Mouse (Mus musculus) midbrain, embryonic 14.5 days (tissue): ENCODE measurements around the gene Gm266. TPM values are rescaled to one million over a fixed set of nuclear protein-coding genes. Genes with fewer than 3 reads are reported as not detected.

ENCODE experiments used
- ATAC-seq: fragments of 200-750 bp; cut with Nextera tagmentation; 2 replicates; pipeline ENCODE4 v1.8.0; 2017; ENCODE audit warnings: moderate number of reproducible peaks, moderate library complexity; ENCODE audit not compliant: low FRiP score, low TSS enrichment
- DNase-seq: peaks from one replicate; pipeline ENCODE4 v3.0.0-alpha.2; 2015
- H3K27ac ChIP-seq: fragments of 300-500 bp; sonication (generic); replicated peaks from 2 replicates; pipeline ENCODE4 v1.5.1; 2014; ENCODE audit warnings: mild to moderate bottlenecking, low read depth, low read length, moderate library complexity
- H3K27me3 ChIP-seq: fragments of 300-500 bp; sonication (generic); 2 replicates; pipeline ENCODE4 v1.6.1; 2014; ENCODE audit warnings: low read length, control low read depth, mixed read lengths; ENCODE audit not compliant: control insufficient read depth, insufficient read depth
- H3K36me3 ChIP-seq: fragments of 300-500 bp; sonication (generic); 2 replicates; pipeline ENCODE4 v1.6.1; 2014; ENCODE audit warnings: low read length, control low read depth; ENCODE audit not compliant: control insufficient read depth, insufficient read depth
- H3K4me1 ChIP-seq: fragments of 300-500 bp; sonication (generic); 2 replicates; pipeline ENCODE4 v1.6.1; 2014; ENCODE audit warnings: mild to moderate bottlenecking, antibody characterized with exemption, low read length, control low read depth; ENCODE audit not compliant: control insufficient read depth, insufficient read depth
- H3K4me2 ChIP-seq: fragments of 300-500 bp; sonication (generic); 2 replicates; pipeline ENCODE4 v1.6.1; 2014; ENCODE audit warnings: mild to moderate bottlenecking, low read length, moderate library complexity
- H3K4me3 ChIP-seq: fragments of 300-500 bp; sonication (generic); replicated peaks from 2 replicates; pipeline ENCODE4 v1.5.1; 2014; ENCODE audit warnings: low read depth, low read length
- H3K9ac ChIP-seq: fragments of 300-500 bp; sonication (generic); replicated peaks from 2 replicates; pipeline ENCODE4 v1.6.1; 2014; ENCODE audit warnings: mild to moderate bottlenecking, low read length, moderate library complexity
- H3K9me3 ChIP-seq: fragments of 300-500 bp; sonication (generic); 2 replicates; pipeline ENCODE4 v1.6.1; 2016; ENCODE audit warnings: low read length, control low read depth, mixed read lengths; ENCODE audit not compliant: control insufficient read depth
- whole genome bisulfite sequencing: fragments of 180-500 bp; shearing (Covaris S2); extraction: QIAGEN DNeasy Blood & Tissue Kit; methylation state at CpG from one replicate; pipeline ENCODE4 v1.1.7; 2014; 5-methylcytosine and 5-hydroxymethylcytosine counted together
- polyA plus RNA-seq: library from polyadenylated mRNA; unstranded; fragments of >200 nt; fragmentation: Nextera tagmentation; extraction: Ambion mirVana; gene quantifications from 2 replicates; pipeline ENCODE4 v1.2.1, GENCODE M21; 2014

Gene Gm266
- polyA plus RNA-seq, 1 experiment from 2014 or later, result 1.9 TPM

DNA sequence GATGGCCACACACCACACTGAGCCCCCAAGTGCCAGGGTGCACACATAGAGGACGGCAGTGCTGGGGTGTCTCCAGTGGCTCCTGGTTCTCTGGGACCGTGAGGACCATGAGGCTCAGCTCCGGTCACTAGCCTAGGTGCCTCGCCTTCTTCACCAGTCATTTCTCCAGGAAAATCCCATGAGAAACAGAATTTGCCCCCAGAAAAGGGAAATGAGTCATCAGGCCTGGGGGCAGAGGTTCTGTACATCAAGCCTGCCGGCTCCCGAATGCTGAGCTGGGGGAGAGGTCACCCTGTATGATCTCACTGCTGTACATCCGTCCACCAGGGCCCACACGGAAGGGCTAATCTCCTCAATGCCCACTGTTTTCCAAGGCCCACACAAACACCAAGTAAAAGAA lies 29.8 kb downstream of the Gm266 start:
- DNase-seq, result no peak
- H3K36me3 ChIP-seq, result no peaks in the 10 kb centered on the region
- H3K4me1 ChIP-seq, result no peaks in the 10 kb centered on the region
- no peaks in the 10 kb centered on the region; the same call in 1 of the 2 replicates for H3K27me3 ChIP-seq
- H3K4me2 ChIP-seq, result no peak overlapping the region
- ATAC-seq, result no peak
- H3K4me3 ChIP-seq, result no peak overlapping the region
- no peak overlapping the region for H3K27ac ChIP-seq
- 57% methylated on average over 8 of the region's 8 CpGs for WGBS
- no peak overlapping the region for H3K9ac ChIP-seq
- H3K9me3 ChIP-seq, result no peaks in the 10 kb centered on the region

DNA sequence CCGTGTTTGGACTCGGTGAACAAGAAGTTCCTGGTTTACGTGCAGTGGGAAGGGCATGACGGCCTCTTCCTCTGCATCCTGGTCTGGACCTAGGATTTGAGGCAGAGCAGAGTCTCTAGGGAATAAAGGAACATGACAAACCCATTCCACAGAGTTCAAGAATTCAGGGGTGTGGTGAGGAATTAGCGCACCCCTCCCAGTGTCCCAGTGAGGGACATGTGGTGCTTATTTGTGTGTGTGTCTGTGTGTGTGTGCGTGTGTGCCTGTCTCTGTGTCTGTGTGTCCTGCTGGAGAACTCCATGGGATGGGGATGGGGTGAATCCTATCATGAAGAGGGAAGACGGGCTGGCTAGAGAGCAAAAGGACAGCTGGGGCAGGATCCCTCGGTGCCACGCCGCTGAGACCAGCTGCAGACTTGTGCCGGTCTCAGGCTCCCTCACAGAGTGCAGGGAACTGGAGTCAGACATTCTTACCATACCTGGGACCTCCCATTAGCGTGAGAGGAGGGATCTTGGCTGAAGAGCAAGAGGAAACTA lies 30.2 kb downstream of the Gm266 start:
- no peak for DNase-seq
- no peak for ATAC-seq
- Histone ChIP-seq H3K27ac (no peak overlapping the region), H3K9ac (no peak overlapping the region), H3K4me3 (no peak overlapping the region), H3K27me3 (peaks cover under 1% of the 10 kb centered on the region; the same call in 1 of the 2 replicates), H3K4me2 (no peak overlapping the region), H3K36me3 (no peaks in the 10 kb centered on the region), H3K4me1 (no peaks in the 10 kb centered on the region), H3K9me3 (no peaks in the 10 kb centered on the region)
- 72% methylated on average over 12 of the region's 12 CpGs for WGBS

DNA sequence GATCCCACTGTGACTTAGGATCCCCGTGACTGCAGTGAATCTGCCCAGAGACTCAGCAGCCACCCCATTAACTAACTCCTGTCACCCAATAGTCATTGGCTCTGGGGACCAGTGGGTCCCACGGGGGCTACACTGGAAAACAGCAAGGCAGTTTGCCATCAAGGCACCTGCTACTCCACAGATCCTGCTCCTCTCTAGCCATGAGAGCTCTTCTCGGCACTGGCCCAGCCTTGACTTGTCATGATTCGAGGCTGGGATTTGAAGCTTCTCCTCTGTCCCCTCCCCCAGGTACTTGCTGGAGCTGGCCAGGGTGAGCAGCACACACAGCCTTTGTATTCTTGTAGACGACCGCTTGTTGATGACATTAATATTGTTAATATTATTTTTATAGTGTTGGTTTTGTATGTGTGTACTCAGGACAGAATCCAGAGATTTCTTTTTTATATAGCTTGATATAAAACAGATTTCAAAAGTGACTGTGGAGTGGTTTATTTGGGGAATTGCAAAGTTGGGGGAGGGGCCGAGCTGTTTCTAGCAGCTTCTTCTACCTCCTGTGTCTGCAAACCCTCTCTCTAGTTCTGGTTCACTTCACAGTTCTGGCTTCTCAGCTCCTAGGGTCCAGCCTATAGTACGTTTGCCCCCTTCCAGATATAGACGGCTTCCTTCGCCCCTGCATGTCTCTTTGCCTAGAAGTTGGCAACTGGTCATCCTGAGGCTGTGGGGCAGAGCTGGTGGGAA lies 30.9 kb downstream of the Gm266 start:
- ATAC-seq (no peak), DNase-seq (no peak)
- no peak overlapping the region for H3K4me2 ChIP-seq
- H3K9me3 ChIP-seq, result no peaks in the 10 kb centered on the region
- no peak overlapping the region for H3K9ac ChIP-seq
- no peaks in the 10 kb centered on the region for H3K4me1 ChIP-seq
- no peak overlapping the region for H3K27ac ChIP-seq
- WGBS, result 64% methylated on average over 10 of the region's 10 CpGs
- no peak overlapping the region for H3K4me3 ChIP-seq
- peaks cover 8% of the 10 kb centered on the region; the same call in 1 of the 2 replicates for H3K27me3 ChIP-seq
- no peaks in the 10 kb centered on the region for H3K36me3 ChIP-seq

DNA sequence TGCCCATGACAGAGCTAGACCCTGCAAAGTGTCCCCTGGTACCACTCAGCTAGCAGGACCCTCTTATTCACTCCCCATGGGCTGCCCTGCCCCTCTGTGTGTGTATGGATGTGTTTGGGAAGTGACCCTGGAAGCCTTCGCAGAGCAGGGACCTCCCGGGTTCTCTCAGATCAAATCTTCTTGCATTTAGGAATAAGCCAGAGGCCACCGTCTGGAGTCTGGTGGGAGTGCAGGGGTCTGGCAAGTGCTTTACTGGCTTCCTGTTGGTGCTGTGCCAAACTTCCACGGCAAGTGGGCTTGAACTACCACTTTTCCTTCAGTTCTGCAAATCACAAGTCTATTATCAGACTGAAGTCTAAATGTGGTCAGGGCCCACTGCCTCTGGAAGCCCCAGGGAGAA lies 31.6 kb downstream of the Gm266 start:
- Histone ChIP-seq H3K27me3 (peaks cover 13% of the 10 kb centered on the region; the same call in 1 of the 2 replicates), H3K27ac (no peak overlapping the region), H3K4me1 (no peaks in the 10 kb centered on the region), H3K9ac (no peak overlapping the region), H3K36me3 (no peaks in the 10 kb centered on the region), H3K4me3 (no peak overlapping the region), H3K9me3 (no peaks in the 10 kb centered on the region), H3K4me2 (no peak overlapping the region)
- DNase-seq (no peak), ATAC-seq (no peak)
- WGBS, result 32% methylated on average over 4 of the region's 4 CpGs

DNA sequence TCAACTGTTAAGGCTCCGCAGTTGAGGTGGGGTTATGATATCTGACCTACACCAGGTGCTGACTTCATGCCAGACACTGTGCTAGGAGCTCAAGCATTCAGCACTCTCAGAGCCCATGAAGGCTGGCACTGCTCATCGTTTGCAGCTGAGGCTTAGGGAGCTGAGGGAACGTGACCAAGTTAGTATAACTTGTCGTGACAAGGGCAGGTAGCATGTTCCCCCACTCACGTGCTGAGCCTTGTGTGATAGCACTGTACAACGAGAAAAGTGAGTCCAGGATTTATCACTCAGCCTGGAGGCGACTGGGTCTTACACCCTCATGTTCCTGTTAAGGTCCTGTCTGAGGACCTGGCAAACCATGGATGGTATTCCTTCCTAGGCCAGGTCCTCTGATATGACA lies 34.1 kb downstream of the Gm266 start:
- H3K4me3 ChIP-seq, result no peak overlapping the region
- WGBS, result 82% methylated on average over 7 of the region's 7 CpGs
- DNase-seq (no peak), ATAC-seq (no peak)
- H3K9me3 ChIP-seq, result no peaks in the 10 kb centered on the region
- H3K9ac ChIP-seq, result no peak overlapping the region
- H3K27me3 ChIP-seq, result peaks cover 38% of the 10 kb centered on the region
- no peak overlapping the region for H3K27ac ChIP-seq
- H3K4me1 ChIP-seq, result no peaks in the 10 kb centered on the region
- H3K4me2 ChIP-seq, result no peak overlapping the region
- no peaks in the 10 kb centered on the region for H3K36me3 ChIP-seq

DNA sequence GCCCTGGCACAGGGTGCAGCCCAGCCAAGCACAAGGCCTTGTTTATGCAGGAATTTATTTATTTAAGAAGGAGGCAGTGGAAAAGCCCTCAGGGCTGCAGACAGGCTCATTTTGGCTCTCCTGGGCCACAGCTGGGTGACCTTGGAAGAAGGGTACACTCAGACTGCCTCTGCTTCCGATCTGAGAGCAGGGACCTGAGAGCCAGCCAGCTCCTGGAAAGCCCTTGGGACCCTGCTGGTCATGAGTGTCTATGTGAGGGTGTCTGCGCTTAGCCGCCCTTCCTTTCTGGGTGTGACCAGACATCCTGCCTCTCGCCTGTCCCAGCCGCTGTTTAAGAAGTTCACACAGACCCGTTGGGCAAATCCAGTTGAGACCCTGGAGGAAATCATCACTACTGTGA lies 35.3 kb downstream of the Gm266 start:
- 37% methylated on average over 6 of the region's 6 CpGs for WGBS
- Histone ChIP-seq H3K9ac (no peak overlapping the region), H3K9me3 (no peaks in the 10 kb centered on the region), H3K27ac (no peak overlapping the region), H3K4me1 (no peaks in the 10 kb centered on the region), H3K4me3 (no peak overlapping the region), H3K4me2 (no peak overlapping the region), H3K36me3 (no peaks in the 10 kb centered on the region), H3K27me3 (peaks cover 50% of the 10 kb centered on the region)
- ATAC-seq (no peak), DNase-seq (no peak)

DNA sequence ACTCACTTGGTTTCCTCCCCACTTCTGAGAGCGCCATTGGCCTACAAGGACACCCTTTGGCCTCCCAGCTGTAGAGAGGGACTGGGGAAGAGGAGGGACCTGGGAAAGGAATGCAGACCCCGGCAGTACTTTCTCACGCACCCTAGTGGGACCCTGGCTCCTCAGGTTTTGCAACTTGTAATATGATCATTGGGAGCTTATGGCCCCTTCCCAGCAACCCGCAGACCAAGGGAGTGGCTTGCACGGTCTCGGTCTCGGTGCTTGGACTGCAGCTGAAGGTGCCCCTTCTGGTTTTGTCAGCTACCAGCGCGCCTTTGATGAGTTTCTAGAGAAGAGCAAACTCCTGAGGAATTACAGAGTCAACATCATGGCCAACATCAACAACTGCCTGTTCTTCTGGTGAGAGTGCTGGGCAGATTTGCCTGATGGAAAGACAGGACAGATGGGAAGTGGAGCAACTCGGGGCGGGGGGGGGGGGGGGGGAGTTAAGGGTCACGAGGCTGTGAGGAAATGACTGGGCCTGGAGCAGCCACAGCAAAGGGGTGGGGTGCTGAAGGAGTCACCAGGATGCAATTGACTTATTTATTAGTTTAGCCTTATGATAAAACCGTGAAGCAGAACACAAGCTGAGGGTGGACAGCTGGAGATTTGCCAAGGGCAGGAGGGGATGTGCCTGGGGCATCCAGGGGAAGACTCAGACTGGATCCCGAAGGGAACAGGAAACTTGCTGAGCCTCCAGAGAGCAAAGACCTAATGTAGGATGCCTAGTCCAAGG lies 36.5 kb downstream of the Gm266 start:
- ATAC-seq (no peak), DNase-seq (no peak)
- H3K27ac ChIP-seq, result no peak overlapping the region
- no peaks in the 10 kb centered on the region for H3K4me1 ChIP-seq
- H3K27me3 ChIP-seq, result peaks cover 62% of the 10 kb centered on the region
- H3K36me3 ChIP-seq, result no peaks in the 10 kb centered on the region
- H3K9ac ChIP-seq, result no peak overlapping the region
- H3K4me2 ChIP-seq, result no peak overlapping the region
- no peaks in the 10 kb centered on the region for H3K9me3 ChIP-seq
- no peak overlapping the region for H3K4me3 ChIP-seq
- 19% methylated on average over 13 of the region's 14 CpGs for WGBS

DNA sequence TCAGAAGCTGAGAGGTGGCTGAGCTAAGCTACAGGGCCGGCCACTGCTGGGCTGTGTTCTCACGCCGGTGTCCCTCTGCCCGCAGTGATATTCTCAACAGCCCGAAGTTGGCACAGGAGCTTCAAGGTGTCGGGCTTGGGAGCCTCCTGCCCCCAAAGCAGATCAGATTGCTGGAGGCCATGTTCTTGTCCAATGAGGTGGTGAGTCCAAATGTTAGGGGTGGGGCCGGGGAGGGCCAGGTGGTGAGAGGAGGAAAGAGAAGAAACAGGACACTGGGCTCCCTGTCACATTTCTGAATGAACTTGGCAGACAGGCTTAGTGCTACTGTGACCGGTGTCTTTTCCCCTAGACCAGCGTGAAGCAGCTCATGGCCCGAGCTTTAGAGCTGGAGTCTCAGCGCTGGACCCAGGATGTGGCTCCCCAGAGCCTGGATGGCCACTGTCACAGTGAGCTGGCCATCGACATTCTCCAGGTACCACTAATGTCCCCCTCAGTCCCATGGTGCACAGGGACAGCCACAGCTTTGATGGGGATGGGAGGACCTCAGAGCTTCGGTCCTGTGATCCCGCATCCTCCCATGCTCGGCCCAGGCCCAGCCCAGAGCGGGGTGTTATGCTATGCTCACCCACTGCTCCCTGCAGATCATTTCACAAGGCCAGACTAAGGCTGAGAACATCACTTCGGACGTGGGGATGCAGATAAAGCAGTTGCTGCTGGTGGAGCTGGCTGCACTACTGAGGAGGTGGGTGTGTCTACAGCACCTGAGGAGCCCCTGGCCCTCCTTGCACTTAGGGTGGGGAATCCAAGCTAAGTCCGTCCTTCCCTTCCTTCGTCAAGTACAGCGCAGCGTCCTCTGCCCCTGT lies 37.5 kb downstream of the Gm266 start:
- Histone ChIP-seq H3K4me1 (no peaks in the 10 kb centered on the region), H3K9ac (no peak overlapping the region), H3K27ac (no peak overlapping the region), H3K4me3 (no peak overlapping the region), H3K4me2 (no peak overlapping the region), H3K36me3 (no peaks in the 10 kb centered on the region), H3K9me3 (no peaks in the 10 kb centered on the region), H3K27me3 (peaks cover 72% of the 10 kb centered on the region)
- ATAC-seq, result no peak
- WGBS, result 14% methylated on average over 22 of the region's 22 CpGs
- no peak for DNase-seq
